Mouse (Mus musculus) MEL (cell line): ENCODE results near the gene Fam229a. TPM values are rescaled to one million over a fixed set of nuclear protein-coding genes. Genes with fewer than 3 reads are reported as not detected.
A peak's percentile ranks its signal among the peaks of the same experiment; 100 is the strongest.

Experiments used
- DNase-seq: peaks from one replicate; pipeline ENCODE4 v3.0.0; 2011; ENCODE audit warnings: low read depth, low spot score
- H3K27ac ChIP-seq: 2 replicates; pipeline ENCODE4 v1.5.1; 2012; ENCODE audit warnings: low read depth, mild to moderate bottlenecking, control low read depth, low read length, moderate library complexity; ENCODE audit not compliant: control insufficient read depth
- H3K27me3 ChIP-seq, 2 experiments: fragments of 150-350 bp in 1 of 2; sonication (generic) in 1 of 2; 2 replicates each; pipeline ENCODE4 v1.6.1; 2012; ENCODE audit warnings: low read length in 2 of 2, mild to moderate bottlenecking in 2 of 2, improper control_type of control experiment in 1 of 2, moderate library complexity in 1 of 2; ENCODE audit not compliant: insufficient read depth in 2 of 2, control insufficient read depth in 1 of 2
- H3K36me3 ChIP-seq, 2 experiments: 2 replicates each; pipeline ENCODE4 v1.6.1; 2012 to 2014; ENCODE audit warnings: low read length in 2 of 2, improper control_type of control experiment in 1 of 2, inconsistent platforms in 1 of 2, mild to moderate bottlenecking in 1 of 2; ENCODE audit not compliant: insufficient read depth in 2 of 2, control insufficient read depth in 1 of 2
- H3K4me1 ChIP-seq, 2 experiments: fragments of 150-350 bp in 1 of 2; sonication (generic) in 1 of 2; 2 replicates each; pipeline ENCODE4 v1.6.1; 2012; ENCODE audit warnings: low read length in 2 of 2, improper control_type of control experiment in 1 of 2, mild to moderate bottlenecking in 1 of 2; ENCODE audit not compliant: insufficient read depth in 2 of 2, control insufficient read depth in 1 of 2
- H3K4me3 ChIP-seq, 2 experiments: fragments of 150-350 bp in 1 of 2; sonication (generic) in 1 of 2; 2 replicates each; pipeline ENCODE4 v1.5.1; 2012; ENCODE audit warnings: low read depth in 2 of 2, low read length in 2 of 2, mild to moderate bottlenecking in 2 of 2, moderate library complexity in 2 of 2, control low read depth in 1 of 2, improper control_type of control experiment in 1 of 2; ENCODE audit not compliant: control insufficient read depth in 1 of 2, insufficient read depth in 1 of 2
- H3K79me2 ChIP-seq: 2 replicates; pipeline ENCODE4 v1.6.1; 2012; ENCODE audit warnings: mild to moderate bottlenecking, low read length, moderate library complexity; ENCODE audit not compliant: control insufficient read depth, poor library complexity, insufficient read depth
- H3K9ac ChIP-seq: 2 replicates; pipeline ENCODE4 v1.6.1; 2012; ENCODE audit warnings: low read depth, mild to moderate bottlenecking, control low read depth, low read length, moderate library complexity; ENCODE audit not compliant: control insufficient read depth, poor library complexity, severe bottlenecking
- H3K9me3 ChIP-seq: fragments of 150-350 bp; sonication (generic); replicated peaks from 2 replicates; pipeline ENCODE4 v1.6.1; 2012; ENCODE audit warnings: mild to moderate bottlenecking, low read length, improper control_type of control experiment, moderate library complexity; ENCODE audit not compliant: insufficient read depth
- BHLHE40 ChIP-seq: IDR thresholded peaks from 2 replicates; pipeline ENCODE4 v1.6.1; 2012; ENCODE audit warnings: low read depth, mild to moderate bottlenecking, inconsistent platforms, low read length, improper control_type of control experiment, borderline replicate concordance
- CHD2 ChIP-seq: IDR thresholded peaks from 2 replicates; pipeline ENCODE4 v1.6.1; 2011; ENCODE audit warnings: low read length, improper control_type of control experiment
- ELF1 ChIP-seq: IDR thresholded peaks from 2 replicates; pipeline ENCODE4 v1.6.1; 2014; ENCODE audit warnings: low read depth, mild to moderate bottlenecking, inconsistent platforms, low read length, improper control_type of control experiment, moderate library complexity
- GABPA ChIP-seq: IDR thresholded peaks from 2 replicates; pipeline ENCODE4 v1.6.1; 2012; ENCODE audit warnings: low read depth, mild to moderate bottlenecking, inconsistent platforms, low read length, improper control_type of control experiment, moderate library complexity
- HCFC1 ChIP-seq: IDR thresholded peaks from 2 replicates; pipeline ENCODE4 v1.6.1; 2012; ENCODE audit warnings: low read depth, mild to moderate bottlenecking, inconsistent platforms, low read length, improper control_type of control experiment, moderate library complexity
- KAT2A ChIP-seq: conservative IDR thresholded peaks from 2 replicates; pipeline ENCODE4 v1.6.1; 2012; ENCODE audit warnings: low read depth, low read length, improper control_type of control experiment, inconsistent platforms
- MAFK ChIP-seq: IDR thresholded peaks from 2 replicates; pipeline ENCODE4 v1.6.1; 2011; ENCODE audit warnings: low read depth, mild to moderate bottlenecking, low read length, improper control_type of control experiment, borderline replicate concordance
- MEF2A ChIP-seq: IDR thresholded peaks from 2 replicates; pipeline ENCODE4 v1.6.1; 2014; ENCODE audit warnings: low read depth, mild to moderate bottlenecking, inconsistent platforms, low read length, improper control_type of control experiment; ENCODE audit not compliant: poor library complexity, insufficient replicate concordance, severe bottlenecking; ENCODE audit errors: extremely low read depth
- MXI1 ChIP-seq: IDR thresholded peaks from 2 replicates; pipeline ENCODE4 v1.6.1; 2011; ENCODE audit warnings: mild to moderate bottlenecking, low read depth, low read length, improper control_type of control experiment
- NRF1 ChIP-seq: IDR thresholded peaks from 2 replicates; pipeline ENCODE4 v1.6.1; 2014; ENCODE audit warnings: low read depth, mild to moderate bottlenecking, inconsistent platforms, low read length, improper control_type of control experiment, moderate library complexity; ENCODE audit not compliant: poor library complexity, insufficient read depth, severe bottlenecking
- POLR2AphosphoS2 ChIP-seq: IDR thresholded peaks from 2 replicates; pipeline ENCODE4 v1.6.1; 2011; ENCODE audit warnings: low read length, improper control_type of control experiment
- RCOR1 ChIP-seq: IDR thresholded peaks from 2 replicates; pipeline ENCODE4 v1.6.1; 2012; ENCODE audit warnings: low read depth, mild to moderate bottlenecking, inconsistent platforms, low read length, improper control_type of control experiment
- SMC3 ChIP-seq: IDR thresholded peaks from 2 replicates; pipeline ENCODE4 v1.6.1; 2011; ENCODE audit warnings: low read depth, low read length, improper control_type of control experiment
- TAL1 ChIP-seq: IDR thresholded peaks from 2 replicates; pipeline ENCODE4 v1.6.1; 2012; ENCODE audit warnings: mild to moderate bottlenecking, inconsistent platforms, low read length, moderate library complexity, mixed read lengths
- TBP ChIP-seq: IDR thresholded peaks from 2 replicates; pipeline ENCODE4 v1.8.0; 2011; ENCODE audit warnings: low read depth, low read length, improper control_type of control experiment
- TCF12 ChIP-seq: IDR thresholded peaks from 2 replicates; pipeline ENCODE4 v1.6.1; 2014; ENCODE audit warnings: low read depth, mild to moderate bottlenecking, inconsistent platforms, low read length, improper control_type of control experiment, moderate library complexity
- UBTF ChIP-seq: IDR thresholded peaks from 2 replicates; pipeline ENCODE4 v1.6.1; 2012; ENCODE audit warnings: low read depth, mild to moderate bottlenecking, inconsistent platforms, low read length, improper control_type of control experiment, moderate library complexity, borderline replicate concordance; ENCODE audit not compliant: insufficient read depth
- USF1 ChIP-seq: IDR thresholded peaks from 2 replicates; pipeline ENCODE4 v1.6.1; 2014; ENCODE audit warnings: low read depth, mild to moderate bottlenecking, inconsistent platforms, low read length, improper control_type of control experiment, moderate library complexity
- ZC3H11A ChIP-seq: IDR thresholded peaks from 2 replicates; pipeline ENCODE4 v1.6.1; 2012; ENCODE audit warnings: low read depth, mild to moderate bottlenecking, inconsistent platforms, low read length, improper control_type of control experiment
- ZMIZ1 ChIP-seq: IDR thresholded peaks from 2 replicates; pipeline ENCODE4 v1.6.1; 2012; ENCODE audit warnings: low read depth, mild to moderate bottlenecking, inconsistent platforms, low read length, improper control_type of control experiment, moderate library complexity
- ZNF384 ChIP-seq: IDR thresholded peaks from 2 replicates; pipeline ENCODE4 v1.6.1; 2012; ENCODE audit warnings: low read depth, mild to moderate bottlenecking, inconsistent platforms, low read length, improper control_type of control experiment
- polyA plus RNA-seq, 2 experiments: library from polyadenylated mRNA; stranded (reverse) in 1 of 2; unstranded in 1 of 2; fragments of >175 nt in 1 of 2; fragments of >200 nt in 1 of 2; gene quantifications; 2 replicates each; pipeline versions ENCODE4 v1.2.1 to v1.2.4; 2012; ENCODE audit warnings: low replicate concordance in 2 of 2, low read depth in 1 of 2; ENCODE audit not compliant: insufficient read length in 2 of 2, insufficient read depth in 1 of 2, missing spikeins in 1 of 2
- total RNA-seq: library from RNA; depleted of rRNA; stranded (reverse); fragments of 300-350 nt; gene quantifications from 2 replicates; pipeline ENCODE4 v1.2.3, GENCODE M21; 2012

The Fam229a gene
- total and polyA plus RNA-seq, 3 experiments = not detected

GRCm38 (mm10) chr4:129447778-129448563 lies 43.0 kb upstream of the Fam229a start (continued):
- TF ChIP-seq ZNF384 (peak; percentile 54; the same call in 1 of the 2 replicates), NRF1 (no peak), MAFK (no peak)

DNA sequence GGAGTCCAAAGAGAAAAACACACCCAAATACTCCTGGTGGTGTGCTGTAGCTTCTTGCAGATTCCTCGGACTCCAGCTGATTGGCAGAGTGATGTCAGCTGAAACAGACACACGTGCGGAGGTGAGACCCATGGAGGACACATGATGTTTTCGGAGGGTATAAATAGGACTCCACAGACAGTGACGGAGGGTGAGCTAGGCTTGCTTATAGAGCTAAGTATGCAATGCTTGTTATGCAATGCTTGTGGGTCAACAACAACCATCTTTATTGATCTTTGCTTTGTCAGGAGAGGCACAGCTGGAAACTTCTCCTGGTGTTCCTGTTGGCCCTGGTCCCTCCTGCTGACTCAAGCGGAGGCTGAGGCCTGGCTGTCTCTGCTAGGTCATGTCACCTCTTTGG lies 42.3 kb upstream of the Fam229a start:
- Histone ChIP-seq H3K27me3 (no peaks in the 10 kb centered on the region), H3K79me2 (no peaks in the 10 kb centered on the region), H3K27ac (no peak overlapping the region), H3K4me3 (no peak overlapping the region), H3K4me1 (peaks cover 7 to 33% of the 10 kb centered on the region in 2 experiments)
- no peak for DNase-seq
- TF ChIP-seq ZC3H11A (no peak), KAT2A (no peak), TAL1 (no peak), POLR2AphosphoS2 (no peak), ELF1 (no peak), NRF1 (no peak), HCFC1 (no peak), SMC3 (no peak), TBP (no peak), RCOR1 (no peak), TCF12 (no peak), USF1 (no peak), MXI1 (no peak), BHLHE40 (no peak), UBTF (no peak), MEF2A (no peak), GABPA (no peak), ZMIZ1 (no peak), CHD2 (no peak), ZNF384 (no peak)
- TF ChIP-seq, all 39 proteins: peak for 0
- Histone ChIP-seq H3K9ac (no peak overlapping the region), H3K9me3 (no peaks in the 10 kb centered on the region), H3K36me3 (peaks cover 0 to 14% of the 10 kb centered on the region in 2 experiments; a peak in 2 of 4 replicates)
